Mouse (Mus musculus) olfactory bulb, adult 2 months (tissue): Measurements from ENCODE around the gene Vil1. TPM values are rescaled to one million over a fixed set of nuclear protein-coding genes. Genes with fewer than 3 reads are reported as not detected.

Experiments used
- H3K27ac ChIP-seq: fragments of 200-500 bp; 2 replicates; pipeline ENCODE4 v1.5.1; 2012; ENCODE audit warnings: low read depth, low read length; ENCODE audit not compliant: insufficient read depth
- H3K4me1 ChIP-seq: fragments of 200-500 bp; 2 replicates; pipeline ENCODE4 v1.6.1; 2012; ENCODE audit warnings: low read length; ENCODE audit not compliant: control insufficient read depth, insufficient read depth
- H3K4me3 ChIP-seq: fragments of 200-500 bp; 2 replicates; pipeline ENCODE4 v1.5.1; 2012; ENCODE audit warnings: mild to moderate bottlenecking, low read depth, low read length, moderate library complexity; ENCODE audit not compliant: insufficient read depth
- CTCF ChIP-seq: fragments of 200-500 bp; IDR thresholded peaks from 2 replicates; pipeline ENCODE4 v1.5.1; 2012; ENCODE audit warnings: low read depth, mild to moderate bottlenecking, low read length, moderate library complexity; ENCODE audit not compliant: insufficient read depth
- POLR2A ChIP-seq: fragments of 200-500 bp; IDR thresholded peaks from 2 replicates; pipeline ENCODE4 v1.6.1; 2012; ENCODE audit warnings: mild to moderate bottlenecking, low read depth, low read length, moderate library complexity; ENCODE audit not compliant: insufficient read depth
- WGBS: fragments of 180-500 bp; shearing (Covaris S2); methylation state at CpG from one replicate; pipeline ENCODE4 v1.1.7; 2018; 5-methylcytosine and 5-hydroxymethylcytosine counted together
- polyA plus RNA-seq: library from polyadenylated mRNA; stranded (reverse); fragments of >200 nt; gene quantifications from 2 replicates; pipeline ENCODE4 v1.2.4, GENCODE M21; 2012; ENCODE audit warnings: low replicate concordance; ENCODE audit not compliant: missing spikeins, insufficient read depth, insufficient read length

The Vil1 gene
- polyA plus RNA-seq, 1 experiment = not detected

DNA sequence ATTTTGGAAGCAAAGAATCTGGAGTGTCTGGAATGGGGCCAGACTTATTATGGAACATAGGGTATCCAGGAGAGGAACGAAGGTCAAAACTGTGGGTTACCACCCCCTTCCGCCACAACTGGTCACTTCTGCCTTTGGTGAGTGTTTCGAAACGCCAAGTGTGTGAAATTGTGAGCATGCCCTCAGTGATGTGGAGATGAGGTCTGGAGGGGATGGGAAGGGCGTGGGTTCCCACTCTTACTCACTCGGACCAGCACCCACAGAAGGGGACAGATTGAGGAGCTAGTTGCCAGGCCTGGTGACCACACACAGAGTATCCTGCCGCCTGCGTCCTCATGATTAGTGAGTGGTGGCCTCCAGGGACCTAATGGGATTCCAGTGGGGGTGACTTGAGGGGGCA is 34.2 kb upstream of the Vil1 start, which contains the start of gene Slc11a1:
Slc11a1 (plus strand) TSS at position 216 of the 400 bp plus-strand sequence.
- peaks cover 13% of the 10 kb centered on the region for H3K4me1 ChIP-seq
- TF ChIP-seq CTCF (no peak), POLR2A (no peak)
- no peak within 1 kb of the TSS for H3K4me3 ChIP-seq
- WGBS = 85% methylated on average over 8 of the region's 8 CpGs
- no peak within 1 kb of the TSS for H3K27ac ChIP-seq

DNA sequence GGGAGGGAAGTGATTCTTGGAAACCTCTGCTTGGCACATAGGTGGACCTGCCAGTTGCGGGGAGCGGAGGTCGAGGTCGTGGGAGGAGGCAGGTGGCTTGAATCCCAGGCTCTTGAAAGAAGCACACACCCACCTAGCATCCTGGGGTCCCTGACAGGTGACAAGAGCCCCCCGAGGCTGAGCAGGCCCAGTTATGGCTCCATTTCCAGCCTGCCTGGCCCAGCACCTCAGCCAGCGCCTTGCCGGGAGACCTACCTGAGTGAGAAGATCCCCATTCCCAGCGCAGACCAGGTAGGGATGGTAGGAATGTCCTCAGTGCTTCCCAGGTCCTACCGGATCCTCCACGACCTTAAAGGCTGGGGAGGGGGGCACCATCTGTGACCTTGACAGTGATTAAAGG is 33.6 kb upstream of the Vil1 start:
- WGBS = 78% methylated on average over 10 of the region's 10 CpGs
- Histone ChIP-seq H3K4me1 (peaks cover 13% of the 10 kb centered on the region), H3K27ac (no peak overlapping the region), H3K4me3 (no peak overlapping the region)
- TF ChIP-seq CTCF (no peak), POLR2A (no peak)

DNA sequence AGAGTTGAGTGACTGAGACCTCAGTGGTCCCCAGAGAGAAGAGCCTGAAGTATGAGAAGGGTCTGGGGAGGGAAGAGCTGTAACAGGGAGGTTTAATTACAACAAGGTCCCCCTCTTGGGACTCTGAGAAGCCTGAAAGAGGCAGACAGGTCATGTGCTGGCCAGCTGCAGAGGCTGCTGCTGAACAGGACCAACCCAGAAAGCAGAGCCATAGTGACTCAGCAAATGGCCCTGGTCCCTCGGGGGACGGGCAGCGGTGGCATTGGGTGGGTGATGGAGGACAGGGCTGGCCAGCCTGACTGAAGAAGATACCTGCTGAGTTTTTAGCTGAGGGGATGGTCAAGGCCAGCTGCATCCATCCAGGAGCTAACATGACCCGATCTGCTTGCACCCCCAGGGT is 32.8 kb upstream of the Vil1 start:
- no peak overlapping the region for H3K27ac ChIP-seq
- TF ChIP-seq CTCF (no peak), POLR2A (no peak)
- 75% methylated on average over 4 of the region's 4 CpGs for WGBS
- H3K4me3 ChIP-seq = no peak overlapping the region
- H3K4me1 ChIP-seq = peaks cover 13% of the 10 kb centered on the region

DNA sequence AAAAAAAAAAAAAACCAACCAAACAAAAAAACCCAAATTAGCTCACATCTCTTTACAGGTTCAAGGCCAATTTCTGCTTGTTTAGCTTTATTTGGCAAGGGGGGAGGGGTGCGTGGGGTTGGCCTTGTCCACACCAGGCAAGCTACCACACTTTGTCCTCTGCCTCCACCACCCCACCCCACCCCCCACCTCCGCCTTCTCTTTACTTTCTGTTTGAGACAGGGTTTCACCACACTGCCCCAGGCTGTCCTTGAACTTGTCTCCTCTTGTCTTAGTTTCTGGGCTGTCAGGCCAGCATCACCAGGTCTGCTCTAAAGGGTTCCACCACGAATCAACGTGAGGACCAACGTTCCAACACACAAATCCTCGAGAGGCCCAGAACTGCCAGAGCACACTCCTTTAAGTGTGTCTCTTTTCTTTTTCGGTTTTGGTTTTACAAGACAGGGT is 30.1 kb upstream of the Vil1 start:
- Histone ChIP-seq H3K27ac (no peak overlapping the region), H3K4me3 (no peak overlapping the region), H3K4me1 (peaks cover 13% of the 10 kb centered on the region)
- 87% methylated on average over 7 of the region's 7 CpGs for WGBS
- TF ChIP-seq CTCF (no peak), POLR2A (no peak)

DNA sequence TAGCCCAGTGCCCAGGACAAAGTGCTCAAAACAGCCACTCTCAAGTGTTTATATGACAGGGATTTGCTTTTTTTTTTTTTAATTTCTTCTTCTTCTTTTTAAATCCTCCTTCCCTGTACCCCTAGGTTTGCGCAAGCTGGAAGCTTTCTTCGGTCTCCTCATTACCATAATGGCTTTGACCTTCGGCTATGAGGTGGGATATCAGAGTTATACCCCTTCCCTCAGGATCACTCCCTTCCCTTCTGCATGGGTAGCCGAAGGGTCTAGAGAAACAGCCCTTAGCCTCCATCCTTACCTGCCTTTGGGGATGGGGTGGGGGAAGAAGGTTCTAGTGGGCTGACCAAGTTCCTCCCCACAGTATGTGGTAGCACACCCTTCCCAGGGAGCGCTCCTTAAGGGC is 28.7 kb upstream of the Vil1 start:
- H3K27ac ChIP-seq = no peak overlapping the region
- peaks cover 10% of the 10 kb centered on the region for H3K4me1 ChIP-seq
- TF ChIP-seq POLR2A (no peak), CTCF (no peak)
- H3K4me3 ChIP-seq = no peak overlapping the region
- 90% methylated on average over 5 of the region's 5 CpGs for WGBS

DNA sequence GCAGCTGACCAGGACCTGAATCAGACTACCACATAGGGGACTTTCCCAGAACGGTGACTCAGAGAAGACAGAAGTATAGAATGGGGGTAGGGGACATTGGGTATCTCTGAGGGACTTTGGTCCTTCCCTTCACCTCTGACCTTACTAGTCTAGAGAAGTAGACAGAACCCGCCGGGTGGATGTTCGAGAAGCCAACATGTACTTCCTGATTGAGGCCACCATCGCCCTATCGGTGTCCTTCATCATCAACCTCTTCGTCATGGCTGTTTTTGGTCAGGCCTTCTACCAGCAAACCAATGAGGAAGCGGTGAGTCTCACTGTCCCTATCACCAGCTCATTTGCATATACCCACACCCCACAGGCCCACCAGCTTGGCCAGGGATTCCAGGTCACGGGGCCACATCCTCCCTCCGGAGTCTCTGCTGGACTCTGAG is 27.6 kb upstream of the Vil1 start:
- TF ChIP-seq POLR2A (no peak), CTCF (no peak)
- Histone ChIP-seq H3K4me3 (no peak overlapping the region), H3K4me1 (peaks cover 3% of the 10 kb centered on the region), H3K27ac (no peak overlapping the region)
- 95% methylated on average over 10 of the region's 10 CpGs for WGBS

DNA sequence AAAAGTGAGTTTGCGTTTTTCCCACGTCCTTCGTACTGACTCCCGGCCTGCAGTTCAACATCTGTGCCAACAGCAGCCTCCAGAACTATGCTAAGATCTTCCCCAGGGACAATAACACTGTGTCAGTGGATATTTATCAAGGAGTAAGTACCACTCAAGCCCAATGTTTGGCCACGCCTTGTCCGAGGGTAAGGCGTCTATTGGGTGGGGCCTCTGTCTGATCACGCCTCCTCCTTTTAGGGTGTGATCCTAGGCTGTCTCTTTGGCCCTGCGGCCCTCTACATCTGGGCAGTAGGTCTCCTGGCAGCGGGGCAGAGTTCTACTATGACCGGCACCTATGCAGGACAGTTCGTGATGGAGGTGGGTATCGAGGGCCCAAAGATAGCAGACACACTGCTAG is 25.8 kb upstream of the Vil1 start:
- H3K27ac ChIP-seq = no peak overlapping the region
- TF ChIP-seq CTCF (no peak), POLR2A (no peak)
- no peak overlapping the region for H3K4me3 ChIP-seq
- H3K4me1 ChIP-seq = peaks cover 6% of the 10 kb centered on the region
- WGBS = 93% methylated on average over 13 of the region's 13 CpGs

DNA sequence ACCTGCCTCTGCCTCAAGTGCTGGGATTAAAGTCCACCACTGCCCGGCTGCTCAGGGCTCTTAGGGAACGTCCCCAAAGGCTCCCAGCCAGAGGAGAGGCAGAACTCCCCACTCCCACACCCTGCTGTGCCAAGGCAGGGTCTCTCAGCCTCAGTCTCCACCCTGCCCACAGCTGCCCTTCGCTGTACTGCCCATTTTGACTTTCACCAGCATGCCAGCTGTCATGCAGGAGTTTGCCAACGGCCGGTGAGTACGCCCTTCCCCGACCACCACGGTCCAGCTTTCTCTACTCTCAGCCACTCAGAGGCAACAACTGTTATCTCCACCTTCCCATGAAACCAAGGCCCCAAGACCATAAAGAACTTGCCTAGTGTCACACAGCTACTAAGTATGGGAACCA is 24.7 kb upstream of the Vil1 start:
- WGBS = 87% methylated on average over 8 of the region's 8 CpGs
- Histone ChIP-seq H3K27ac (no peak overlapping the region), H3K4me1 (peaks cover 7% of the 10 kb centered on the region), H3K4me3 (no peak overlapping the region)
- TF ChIP-seq CTCF = no peak

DNA sequence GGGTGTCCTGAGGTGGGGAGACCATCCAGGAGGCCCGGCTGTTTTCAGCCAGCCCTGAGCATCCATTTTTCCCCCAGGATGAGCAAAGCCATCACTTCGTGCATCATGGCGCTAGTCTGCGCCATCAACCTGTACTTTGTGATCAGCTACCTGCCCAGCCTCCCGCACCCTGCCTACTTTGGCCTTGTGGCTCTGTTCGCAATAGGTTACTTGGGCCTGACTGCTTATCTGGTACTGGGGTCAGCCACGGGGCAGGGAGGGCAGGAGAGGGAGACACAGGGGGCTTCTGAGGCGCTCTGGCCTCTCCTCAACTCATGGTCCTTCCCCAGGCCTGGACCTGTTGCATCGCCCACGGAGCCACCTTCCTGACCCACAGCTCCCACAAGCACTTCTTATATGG is 24.1 kb upstream of the Vil1 start:
- Histone ChIP-seq H3K4me1 (peaks cover 13% of the 10 kb centered on the region), H3K27ac (no peak overlapping the region), H3K4me3 (no peak overlapping the region)
- TF ChIP-seq POLR2A = no peak
- TF ChIP-seq CTCF = no peak
- 97% methylated on average over 10 of the region's 10 CpGs for WGBS

DNA sequence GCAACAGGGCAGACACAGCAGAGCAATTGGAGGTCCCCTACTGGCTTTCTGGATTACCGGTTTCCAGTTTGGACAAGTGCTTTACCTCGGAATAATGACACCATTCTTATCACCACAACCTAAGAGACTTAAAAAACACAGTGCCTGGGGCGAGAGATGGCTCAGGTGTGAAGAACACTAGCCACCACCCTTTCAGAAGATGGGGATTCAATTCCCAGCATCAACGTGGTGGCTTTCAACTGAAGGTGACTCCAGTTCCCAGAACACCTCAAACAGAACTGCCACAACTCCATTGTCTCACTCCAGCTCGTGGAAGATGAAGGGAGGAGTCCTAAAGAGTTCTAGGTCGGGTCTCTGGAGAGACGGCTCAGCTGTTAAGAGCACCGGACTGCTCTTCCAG is 23.6 kb upstream of the Vil1 start:
- no peak overlapping the region for H3K27ac ChIP-seq
- H3K4me1 ChIP-seq = peaks cover 17% of the 10 kb centered on the region
- H3K4me3 ChIP-seq = no peak overlapping the region
- no peak for TF ChIP-seq CTCF
- TF ChIP-seq POLR2A = no peak
- 90% methylated on average over 8 of the region's 8 CpGs for WGBS
